Mouse (Mus musculus): ENCODE data around the gene Mvp.

Mvp gene

GRCm38 (mm10) chr7:126949793-126950646, 64.4 kb downstream of the Mvp start, which contains the start of gene Sez6l2:
TSS of gene Sez6l2 (plus strand) at chr7:126950563.
- DNase-seq (ENCODE audit: low spot score): peak; percentile 83

DNA sequence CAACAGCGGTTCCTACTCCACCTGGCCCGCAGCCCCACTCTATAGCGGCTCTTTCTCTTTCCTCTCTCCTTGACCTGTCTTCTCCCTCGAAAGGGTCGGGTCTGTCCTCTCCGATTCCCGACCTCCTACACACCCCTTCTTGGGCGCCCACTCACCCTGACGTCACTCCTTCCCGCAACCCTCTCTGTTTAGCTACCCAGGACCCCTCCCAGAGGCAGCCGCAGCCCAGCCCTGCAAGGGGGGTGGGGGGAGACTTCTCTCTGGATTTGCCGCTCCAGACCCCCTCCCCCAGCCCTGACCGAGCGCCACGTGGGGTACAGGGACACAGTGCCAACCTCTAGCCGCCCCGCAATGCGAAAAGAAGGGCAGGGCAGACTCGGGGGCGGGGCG, 65.0 kb downstream of the Mvp start, which contains the start of gene Asphd1:
TSS of gene Asphd1 (minus strand) at position 180 of the 390 bp plus-strand sequence.
- DNase-seq (ENCODE audit: low spot score): no peak

DNA sequence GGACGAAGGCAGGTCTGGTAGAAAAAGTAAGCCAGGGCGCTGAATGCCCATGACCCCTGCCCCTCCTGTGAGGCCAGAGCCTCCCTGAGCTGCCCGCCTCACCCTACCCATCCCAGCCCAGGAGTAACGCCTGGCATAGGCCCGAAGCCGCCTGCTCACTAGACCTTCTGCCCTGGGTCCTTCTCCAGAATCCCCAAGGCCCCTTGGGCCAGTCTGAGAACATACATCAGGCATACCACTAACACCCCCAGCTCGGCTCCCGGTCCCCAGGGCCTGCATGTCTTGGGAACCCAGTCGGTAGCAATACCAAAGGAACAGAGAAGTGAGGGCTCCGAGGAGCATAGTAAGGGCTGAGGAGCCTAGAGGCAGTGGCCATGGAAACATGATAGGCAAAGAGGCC, 65.8 kb downstream of the Mvp start:
- DNase-seq (ENCODE audit: low spot score): no peak

DNA sequence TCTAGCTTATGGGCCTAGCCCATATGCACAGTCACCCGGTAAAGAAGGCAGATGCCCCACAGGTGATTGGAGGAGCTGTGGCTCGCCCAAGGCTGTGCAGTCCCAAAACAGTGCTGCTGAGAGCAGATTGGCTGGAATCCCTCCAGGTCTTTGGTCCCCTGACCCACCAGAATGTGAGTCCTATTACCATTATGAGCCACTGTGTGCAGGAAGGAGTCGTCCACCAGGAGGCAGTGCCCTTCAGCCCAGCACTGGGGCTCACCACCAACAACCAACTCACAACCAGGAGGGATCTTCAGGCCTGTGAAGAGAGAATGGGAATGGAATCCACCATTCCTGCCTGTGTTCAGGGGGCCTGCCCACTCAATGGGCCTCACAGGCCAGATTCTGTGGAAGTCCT, 67.9 kb downstream of the Mvp start:
- no peak for DNase-seq (ENCODE audit: low spot score)

- no peak for DNase-seq (ENCODE audit: low spot score)
Measured at GRCm38 (mm10) chr7:126941801-126942200, 72.6 kb downstream of the Mvp start.

- DNase-seq (ENCODE audit: low spot score): no peak
Measured at GRCm38 (mm10) chr7:126941171-126941570, 73.2 kb downstream of the Mvp start.

Data from lung, postnatal 25 days (tissue).